Mouse (Mus musculus) thymus, adult 18-20 months (tissue): Measurements from ENCODE around the gene Frmd4a.
"Not testable (repeated sequence)": the region's sequence is repeated elsewhere in the genome, so short reads cannot be mapped to it uniquely, and the experiment has no call there.

Experiments used
- DNase-seq, 2 experiments: peaks; one replicate each; pipeline ENCODE4 v3.0.0; 2022; ENCODE audit warnings: mixed read lengths in 2 of 2

Frmd4a gene

DNA sequence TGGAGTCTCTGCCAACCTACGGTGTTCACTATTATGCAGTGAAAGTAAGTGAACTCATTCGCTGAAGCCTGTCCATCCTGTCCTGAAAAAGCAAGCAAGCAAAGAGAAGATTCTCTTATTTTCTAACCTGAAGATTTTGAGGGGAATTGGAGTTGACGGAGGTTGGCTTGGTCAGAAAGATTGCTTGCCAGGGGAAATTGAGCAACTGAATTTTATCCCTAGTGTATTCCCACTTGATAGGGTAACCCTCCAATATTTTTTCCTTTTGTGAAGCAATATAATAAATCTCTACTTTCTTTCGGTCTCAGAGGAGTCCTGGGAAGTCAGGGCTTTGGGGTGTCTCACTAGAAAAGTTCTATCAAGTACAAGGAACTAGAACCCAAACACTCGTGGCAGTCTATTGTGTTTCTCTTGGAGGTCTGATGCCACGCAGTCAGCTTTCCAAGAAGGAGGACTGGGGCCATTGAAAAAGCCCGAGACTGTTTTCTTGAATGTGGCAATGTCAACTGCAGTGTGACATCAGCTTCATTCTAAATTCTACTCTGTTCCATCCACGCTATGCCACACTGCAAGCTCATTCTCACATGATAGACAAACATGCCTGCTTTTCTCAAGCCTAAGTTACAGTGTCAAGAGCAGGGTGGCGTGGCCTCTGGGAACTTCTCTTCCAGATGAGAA is 517.8 kb downstream of the Frmd4a start:
- DNase-seq = no peak

DNA sequence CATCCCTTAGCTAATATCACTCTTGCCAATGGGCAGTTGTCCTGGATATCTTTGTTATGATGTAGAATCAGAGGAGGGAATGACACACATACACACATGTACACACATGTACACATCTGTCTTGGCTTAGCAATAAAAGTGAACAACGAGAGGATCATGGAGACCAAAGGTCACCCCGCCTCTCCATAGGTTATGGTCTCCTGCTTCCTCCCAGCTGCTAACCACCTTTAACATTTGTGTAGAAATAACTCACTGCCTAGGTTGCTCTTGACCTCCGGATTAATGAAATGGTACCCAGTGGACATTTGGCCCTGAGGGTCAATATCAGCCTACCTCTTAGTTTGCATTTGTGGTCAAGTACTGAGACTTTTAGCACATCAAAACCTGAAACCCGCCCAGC is 523.8 kb downstream of the Frmd4a start:
- DNase-seq = no peak

DNA sequence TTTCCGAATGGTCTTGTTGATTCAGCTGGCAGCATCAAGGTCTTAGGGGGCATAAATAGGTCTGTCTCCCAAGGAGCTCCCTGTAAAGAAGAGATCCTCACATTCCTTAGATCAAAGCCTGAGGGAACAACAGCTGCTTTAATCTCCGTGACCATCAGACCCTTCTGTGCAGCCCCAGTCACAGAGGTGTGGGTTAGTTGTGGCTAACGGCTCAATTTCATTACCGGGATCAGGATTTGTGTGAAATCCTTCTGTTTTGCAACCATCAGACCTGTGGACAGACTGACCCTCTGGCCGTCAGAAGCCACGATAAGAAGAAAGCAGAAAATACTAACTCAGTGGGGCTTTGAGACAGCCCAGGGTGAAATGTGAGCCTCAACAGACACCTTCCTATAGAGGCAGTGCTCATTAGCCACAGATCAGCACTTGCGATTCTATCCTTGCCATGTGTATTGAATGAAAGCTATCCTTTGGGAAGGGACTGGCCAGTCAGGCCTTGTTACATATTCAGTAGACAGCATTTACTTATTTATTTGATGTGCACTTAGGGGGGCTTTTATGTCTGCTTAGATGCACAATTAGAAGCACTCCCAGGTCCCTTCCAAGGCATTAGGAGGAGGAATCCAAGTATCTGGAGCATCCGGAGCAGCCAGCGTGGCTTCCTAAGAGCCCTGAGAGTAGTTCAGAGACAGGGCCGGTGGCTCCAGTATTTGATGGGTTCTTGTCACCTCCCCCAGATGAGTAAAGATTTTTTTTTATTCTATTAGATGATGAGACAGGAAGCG is 524.5 kb downstream of the Frmd4a start:
- DNase-seq = no peak

DNA sequence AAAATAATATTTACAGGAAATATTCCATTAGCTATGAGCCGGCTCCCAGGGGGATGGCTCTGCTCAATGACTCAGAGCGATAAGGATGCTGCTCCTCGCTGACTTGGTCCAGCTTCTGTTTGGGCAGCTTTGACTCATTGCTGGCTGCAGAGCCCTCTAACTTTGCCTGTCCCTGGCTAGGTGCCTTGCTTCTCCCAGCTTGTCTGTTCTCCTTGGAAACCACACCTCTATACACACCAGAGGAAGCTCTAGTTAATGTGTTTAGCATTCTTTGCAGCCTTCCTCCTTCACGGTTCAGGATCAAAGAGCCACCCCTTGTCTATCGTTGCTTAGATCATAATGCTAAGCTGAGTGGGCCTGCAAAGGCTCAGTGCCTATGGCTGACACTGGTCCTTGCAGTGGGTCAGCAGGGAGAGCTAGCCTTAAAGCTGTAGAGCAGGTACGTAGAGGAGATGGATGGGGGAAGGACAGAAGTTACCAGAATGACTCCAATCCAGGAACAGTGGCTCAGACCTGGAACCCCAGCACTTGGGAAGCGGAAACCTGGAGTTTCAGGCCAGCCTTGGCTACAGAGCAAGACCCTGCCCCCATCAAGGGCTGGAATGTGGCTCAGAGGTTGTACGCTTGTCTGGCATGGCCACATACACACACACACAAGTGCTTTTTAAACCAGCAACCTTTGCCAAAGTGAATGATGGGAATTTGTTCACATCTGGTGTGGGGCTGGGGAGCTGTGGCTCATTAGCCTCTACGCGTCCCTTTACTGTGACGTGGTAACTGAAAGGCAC is 525.3 kb downstream of the Frmd4a start:
- DNase-seq = no peak

DNA sequence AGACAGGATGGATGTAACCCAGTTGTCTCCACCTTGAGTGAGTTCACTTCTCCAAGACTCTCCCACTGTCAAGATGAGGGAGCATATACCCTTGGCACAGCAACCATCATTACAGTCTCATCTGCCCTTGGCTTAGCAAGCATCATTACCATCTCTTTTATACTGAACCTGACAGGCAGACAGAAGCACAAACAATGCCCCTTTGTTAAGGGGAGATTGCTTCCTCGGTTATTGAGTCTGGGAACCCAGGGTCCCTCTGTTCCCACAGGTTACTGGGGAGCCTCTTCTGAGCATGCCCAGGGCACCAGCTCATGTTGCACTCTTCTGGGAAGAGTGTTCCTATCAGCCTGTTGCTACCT is 525.9 kb downstream of the Frmd4a start:
- DNase-seq = no peak

DNA sequence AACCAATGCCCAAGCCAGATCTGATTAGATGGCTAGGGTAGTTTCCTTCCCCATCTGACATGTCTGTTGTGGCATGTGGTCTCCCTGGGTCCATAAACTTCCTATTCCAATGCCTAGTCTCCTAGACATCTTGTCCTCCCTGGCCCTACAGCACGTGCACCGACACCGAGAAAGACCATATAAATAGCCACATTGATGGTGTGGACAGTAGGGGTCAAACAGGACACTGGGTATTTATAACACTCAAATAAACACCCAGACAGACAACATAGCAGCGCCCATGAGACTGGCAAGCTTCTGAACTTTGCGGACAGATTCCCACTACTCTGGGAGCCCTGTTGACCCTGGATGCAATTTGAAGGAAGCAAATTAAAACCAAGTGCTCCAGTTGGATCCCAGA is 526.8 kb downstream of the Frmd4a start:
- no peak for DNase-seq

DNA sequence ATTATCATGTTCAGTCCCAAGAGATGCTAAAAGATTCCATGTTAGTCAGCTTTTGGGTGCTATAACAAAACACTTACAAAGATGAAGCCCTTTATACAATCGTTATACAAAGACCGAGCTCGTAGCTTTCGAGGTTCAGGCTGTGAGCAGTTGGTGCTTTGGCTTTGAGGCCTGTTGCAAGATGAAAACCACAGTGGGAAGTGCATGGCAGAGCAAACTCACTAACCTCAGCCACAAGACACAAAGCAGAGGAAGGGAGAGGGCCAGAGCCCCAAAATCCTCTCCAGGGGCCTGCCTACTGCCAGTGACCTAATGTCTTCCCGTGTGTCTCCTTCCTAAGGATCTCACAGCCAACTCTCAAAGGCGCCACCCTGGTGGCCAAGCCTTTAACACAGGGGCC is 527.7 kb downstream of the Frmd4a start:
- DNase-seq = no peak

DNA sequence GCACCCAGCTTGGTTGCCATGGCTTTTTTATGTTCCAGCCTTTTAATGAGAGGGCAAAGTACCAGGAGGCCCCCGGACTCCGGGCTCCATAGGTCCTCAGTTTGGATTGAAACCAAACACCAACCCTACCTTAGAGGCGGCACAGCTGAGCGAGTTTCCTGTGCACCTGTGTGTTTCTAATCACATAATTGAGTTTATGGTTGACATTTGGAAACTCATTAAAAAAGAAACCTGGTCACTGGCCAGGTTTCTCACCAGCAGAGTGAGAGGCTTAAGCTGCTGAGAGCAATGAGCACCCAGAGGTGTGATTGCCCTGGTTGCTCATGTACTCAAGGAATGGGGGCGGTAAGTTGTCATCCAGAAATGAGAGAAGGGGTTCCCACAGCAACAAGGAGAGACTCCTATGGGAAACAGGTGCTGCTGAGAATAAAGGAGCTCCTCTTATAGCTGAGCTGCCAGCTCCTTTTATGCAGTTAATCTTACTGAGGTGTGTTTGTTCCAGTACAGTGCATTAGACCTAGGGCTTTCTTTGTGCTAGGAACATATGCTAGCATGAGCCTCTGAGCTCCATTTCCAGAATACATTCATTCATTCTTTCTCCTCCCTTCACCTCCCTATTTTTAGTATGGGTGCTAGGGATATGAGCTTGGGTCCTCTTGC is 529.6 kb downstream of the Frmd4a start:
- no peak for DNase-seq

DNA sequence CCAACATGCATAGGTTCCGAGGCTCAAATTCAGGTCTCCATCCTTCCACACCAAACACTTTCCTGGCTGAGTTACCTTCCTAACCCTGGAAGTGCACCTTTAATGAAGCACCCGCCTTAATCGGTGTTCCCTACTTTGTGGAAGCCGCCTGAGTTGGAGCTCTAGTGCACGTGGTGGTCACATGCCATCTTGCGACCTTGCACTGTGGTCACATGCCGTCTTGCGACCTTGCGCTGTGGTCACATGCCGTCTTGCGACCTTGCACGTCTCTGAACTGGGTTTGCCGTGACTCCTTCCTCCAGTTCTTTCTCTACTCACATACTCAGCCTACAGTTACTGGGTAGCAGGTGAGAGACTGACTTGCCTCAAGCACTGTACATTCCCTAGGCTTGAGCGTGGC is 531.8 kb downstream of the Frmd4a start:
- no peak for DNase-seq

DNA sequence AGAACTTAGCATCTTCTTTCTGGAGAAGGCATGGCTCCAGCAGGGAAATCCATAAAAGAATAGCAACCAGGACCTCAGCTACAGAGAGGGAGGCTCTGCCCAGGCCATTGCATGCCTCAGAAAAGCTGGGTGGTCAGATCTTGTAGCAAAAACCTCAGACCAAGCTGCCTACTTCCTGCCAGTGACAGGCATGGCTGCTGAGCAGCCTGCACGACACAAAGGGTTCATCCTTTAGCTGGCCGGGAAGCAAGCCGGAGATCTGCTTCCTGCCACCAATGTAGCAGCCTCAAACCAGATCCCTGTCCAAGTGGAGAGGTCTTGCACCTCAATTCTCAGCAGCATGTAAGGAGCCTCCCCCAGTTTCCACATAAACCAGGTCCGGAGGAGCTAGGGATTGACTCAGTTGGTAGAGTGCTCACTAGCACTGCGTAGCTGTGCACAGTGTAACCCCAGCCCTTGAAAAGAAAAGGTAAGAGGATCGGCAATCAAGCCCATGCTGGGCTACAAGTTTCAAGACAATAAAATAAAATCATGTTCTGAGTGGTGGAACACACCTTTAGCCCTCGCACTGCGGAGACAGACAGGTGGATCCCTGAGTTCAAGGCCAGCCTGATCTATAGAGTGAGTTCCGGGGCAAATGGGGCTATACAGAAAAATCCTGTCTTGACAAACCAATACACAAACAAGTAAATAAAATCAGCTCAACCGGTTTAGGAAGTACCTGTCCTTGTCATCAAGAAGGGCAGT is 532.7 kb downstream of the Frmd4a start:
- no peak for DNase-seq

DNA sequence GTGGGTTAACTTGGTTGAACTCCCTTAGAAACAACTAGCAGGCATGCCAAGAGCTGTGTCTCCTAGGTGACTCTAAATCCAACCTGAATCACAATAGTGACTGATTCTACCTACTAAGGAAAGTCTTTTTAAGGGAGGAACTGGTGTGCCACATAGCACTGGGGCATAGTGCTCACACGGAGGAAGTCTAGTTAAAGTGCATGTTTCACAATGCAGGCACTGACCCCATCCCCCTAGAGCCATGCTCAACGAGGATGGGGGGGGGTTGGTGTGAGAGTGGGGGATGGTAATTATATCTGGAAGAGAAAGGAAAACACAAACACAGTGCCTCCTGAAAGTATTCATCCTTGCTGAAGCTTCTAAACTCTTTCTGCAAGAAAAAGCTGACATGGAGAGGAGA is 533.9 kb downstream of the Frmd4a start:
- no peak for DNase-seq

DNA sequence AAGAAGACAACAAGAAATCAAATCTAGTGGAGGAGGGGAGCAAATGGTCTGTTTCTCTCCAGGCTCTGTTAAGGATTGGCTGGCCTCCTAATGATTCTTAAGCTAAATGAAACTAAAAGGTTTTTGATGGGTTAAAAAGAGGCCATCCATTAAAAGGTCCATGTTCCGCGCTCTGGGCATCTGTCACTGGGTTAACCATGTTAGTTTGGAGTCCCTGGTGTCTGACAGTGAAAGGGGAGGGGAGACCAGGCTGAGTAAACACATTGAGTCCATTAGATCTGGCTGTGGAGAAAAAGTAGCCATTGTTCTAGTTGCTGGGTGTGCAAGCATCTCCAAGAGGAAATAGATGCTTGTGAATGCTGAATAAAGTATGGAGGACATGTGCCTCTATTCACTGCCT is 534.3 kb downstream of the Frmd4a start:
- DNase-seq = no peak

DNA sequence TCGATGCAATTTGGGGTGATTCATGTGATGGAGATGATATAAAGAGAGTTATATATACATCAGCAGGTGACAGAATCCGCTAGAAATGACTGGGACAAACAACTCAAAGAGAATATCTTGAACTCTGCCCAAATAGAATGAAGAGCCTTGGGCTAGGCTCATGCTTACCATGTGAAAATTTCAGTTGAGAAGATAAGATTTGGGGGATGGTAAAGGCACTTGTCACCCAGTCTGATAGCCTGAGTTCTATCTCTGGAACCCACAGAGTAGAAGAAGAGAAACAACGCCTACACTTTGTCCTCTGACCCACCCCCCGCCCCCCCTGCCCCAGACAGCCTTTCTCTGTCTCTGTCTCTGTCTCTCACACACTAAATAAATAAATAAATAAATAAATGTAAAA is 535.0 kb downstream of the Frmd4a start:
- DNase-seq = no peak

DNA sequence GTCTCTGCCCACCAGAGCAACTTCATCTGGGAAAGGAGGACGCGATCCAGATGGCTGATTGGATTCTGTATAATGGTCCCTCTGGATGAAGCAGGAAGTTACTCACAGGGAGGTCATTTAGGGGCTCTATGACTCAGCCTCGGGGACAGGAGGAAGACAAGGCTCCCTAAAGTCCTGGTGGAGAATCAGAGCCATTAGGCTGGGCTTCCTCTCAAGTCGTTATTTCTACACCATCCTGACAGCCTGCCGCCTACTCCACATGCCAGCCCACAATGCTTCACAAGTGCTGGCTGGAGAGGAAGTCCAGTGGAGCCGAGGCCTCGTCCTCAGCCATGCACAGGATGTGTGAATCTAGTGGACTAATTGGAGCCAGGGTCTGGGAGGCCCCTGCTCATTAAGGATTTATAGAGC is 537.7 kb downstream of the Frmd4a start:
- DNase-seq = no peak

DNA sequence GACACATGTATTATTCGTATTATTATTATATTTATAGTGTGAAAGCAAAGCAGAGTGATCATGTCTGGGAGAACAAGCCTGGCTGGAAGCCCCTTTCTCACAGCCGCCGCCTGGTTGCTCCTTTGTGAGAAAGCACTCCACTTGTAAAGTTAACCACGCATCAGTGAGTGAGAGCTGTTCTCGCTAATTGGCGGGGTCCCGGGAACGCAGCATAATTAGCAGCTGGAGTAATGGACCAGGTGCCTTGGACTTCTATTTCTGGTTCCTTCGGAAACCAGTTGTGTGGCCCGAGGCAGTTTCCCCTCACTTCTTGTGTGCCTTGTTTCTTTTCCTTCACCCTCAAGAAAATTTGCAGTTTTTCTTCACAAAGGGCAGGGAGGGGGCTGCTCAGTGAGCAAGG is 538.7 kb downstream of the Frmd4a start:
- no peak for DNase-seq

DNA sequence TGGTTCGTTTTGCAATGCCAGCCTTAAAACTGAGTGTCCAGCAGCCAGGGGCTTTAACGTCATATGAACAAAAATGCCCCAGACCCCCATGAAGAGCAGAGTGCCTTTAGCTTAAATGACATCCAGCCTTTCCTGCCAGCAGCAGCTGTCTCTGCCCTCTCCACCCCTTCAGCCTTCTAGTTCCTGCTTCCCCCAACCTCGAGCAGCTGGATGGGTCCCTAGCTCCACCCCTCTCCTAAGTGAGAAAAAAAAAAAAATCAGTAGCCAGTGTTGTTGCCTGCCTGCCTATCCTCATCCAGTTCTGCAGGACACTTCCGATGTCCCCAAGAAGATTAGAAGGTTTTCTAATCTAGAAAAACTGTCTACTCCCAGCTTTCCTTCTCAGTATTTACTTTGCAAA is 539.5 kb downstream of the Frmd4a start:
- no peak for DNase-seq

DNA sequence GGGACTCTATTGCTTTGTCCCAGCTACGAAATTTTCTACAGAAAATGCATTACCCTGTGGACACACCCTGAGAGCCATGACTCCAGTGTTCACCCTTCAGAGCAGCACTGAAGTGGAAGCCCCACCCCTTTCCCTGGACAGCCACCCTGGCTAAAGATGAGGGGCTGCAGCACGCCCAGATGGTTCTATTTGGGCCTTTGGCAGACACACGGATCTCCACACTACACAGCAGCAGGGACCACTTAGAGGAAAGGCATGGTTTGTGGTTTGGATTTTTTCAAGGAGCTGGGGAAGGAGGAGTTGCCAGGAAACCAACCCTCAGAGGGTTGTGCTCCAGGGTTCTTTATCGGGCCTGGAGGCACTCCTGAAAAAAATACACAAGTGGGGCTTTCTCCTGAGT is 539.9 kb downstream of the Frmd4a start:
- DNase-seq = no peak

DNA sequence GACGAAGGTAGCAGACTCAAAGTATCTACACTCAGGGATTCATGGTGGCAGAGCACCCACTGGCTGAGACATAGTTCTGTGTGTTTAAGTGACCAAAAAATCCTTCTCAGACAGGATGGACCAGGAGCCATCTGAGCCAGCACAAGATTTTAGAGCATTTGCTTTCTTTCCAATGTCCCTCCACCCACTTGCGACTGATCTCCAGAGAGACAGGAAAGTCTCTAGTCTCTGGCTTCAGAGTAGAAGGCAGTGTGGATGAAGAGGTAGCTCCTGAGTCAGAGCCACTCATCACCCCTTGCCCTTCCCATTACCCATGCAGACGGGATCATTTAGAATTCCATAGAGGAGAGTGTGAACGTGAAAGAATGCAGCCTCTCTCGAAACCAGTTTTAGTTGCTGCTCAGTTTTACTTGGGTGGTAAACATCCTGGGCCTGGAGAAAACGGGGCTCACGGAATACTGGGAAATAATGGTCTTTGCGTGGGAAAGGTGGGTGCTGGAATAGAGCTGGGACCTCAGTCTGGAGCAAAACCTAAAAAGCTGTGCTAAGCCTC is 541.2 kb downstream of the Frmd4a start:
- no peak for DNase-seq

DNA sequence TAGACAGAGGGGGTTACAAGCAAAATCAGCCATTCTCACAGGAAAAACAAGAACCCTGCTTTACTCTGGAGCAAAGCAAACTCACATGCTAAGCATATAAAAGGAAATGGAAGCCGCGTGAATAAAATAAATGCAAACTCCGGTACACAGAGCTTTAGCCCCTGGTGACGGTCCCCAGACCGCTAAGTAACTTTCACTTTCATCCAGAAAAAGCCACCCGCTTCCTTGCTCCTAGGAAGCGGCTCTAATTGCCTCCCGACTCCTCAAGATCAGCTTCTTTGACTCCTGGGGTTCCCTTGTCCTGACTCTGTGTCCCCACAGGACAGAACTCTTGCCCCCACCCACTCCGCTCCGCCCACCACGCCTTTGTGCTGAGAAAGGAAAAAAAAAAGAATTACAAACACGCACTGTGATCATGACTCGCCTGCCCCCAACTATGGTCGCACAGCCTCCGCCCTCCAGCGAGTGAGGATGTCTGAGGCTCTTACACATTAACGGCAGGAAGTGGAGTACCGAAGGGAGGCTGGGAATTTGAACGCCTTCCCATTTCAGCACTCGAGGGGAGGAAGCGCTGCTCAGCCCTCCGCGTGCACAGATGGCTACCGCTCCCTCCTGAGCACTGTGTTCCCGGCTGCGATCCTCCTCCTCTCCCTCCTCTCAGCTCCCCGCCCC is 541.8 kb downstream of the Frmd4a start:
- DNase-seq = peak; percentile 52 to 57

DNA sequence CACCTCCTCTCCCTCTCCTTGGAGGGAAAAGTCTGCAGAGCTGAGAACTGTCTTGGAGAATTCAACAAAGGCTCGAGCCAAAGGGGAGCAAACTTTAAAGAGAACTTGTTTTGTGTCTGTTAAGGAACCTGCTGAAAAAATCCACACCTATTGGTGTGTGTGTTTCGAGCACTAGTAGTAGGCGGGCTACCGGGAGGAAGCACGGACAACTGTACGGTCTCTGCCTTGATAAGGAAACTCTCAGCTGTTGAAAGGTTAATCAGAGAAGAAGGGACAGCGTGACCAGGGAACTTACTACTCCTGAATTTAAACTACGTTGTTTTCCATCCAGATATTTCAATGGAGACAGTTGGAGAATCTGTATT is 542.3 kb downstream of the Frmd4a start:
- no peak for DNase-seq

DNA sequence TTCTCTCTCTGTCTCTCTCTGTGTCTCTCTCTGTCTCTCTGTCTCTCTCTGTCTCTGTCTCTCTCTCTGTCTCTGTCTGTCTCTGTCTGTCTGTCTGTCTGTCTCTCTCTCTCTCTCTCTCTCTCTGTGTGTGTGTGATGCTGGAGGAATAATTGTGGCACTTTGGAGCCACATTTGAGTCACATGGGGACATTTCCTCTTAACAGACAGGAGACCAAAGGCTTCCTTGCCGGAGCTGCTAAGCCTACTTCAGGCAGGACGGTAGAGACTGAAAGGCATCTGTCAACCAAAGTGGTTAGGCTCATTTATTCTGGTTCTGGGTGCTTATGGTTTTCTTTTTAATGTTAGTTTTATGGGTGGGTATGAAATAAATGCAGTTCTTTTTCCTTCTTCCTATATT is 543.0 kb downstream of the Frmd4a start:
- DNase-seq = not testable (repeated sequence)

DNA sequence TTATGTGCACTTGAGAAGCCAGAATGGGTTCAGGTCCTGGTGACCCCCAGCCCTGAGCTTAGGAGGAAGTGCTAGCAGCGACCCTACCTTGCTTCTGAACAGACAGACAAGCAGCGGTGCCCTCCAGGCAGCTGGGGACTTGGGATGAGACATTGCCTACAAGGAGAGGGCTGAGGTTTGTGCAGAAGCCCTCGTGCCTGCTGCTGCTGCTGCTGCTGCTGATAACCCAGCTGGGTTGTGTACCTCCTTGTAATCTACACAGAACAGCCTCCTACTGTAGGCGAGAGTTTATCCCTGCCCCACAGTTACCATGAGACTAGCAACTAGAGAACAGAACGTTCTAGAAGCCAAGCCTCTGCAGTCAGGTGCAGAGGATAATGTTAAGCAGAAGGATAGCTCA is 543.7 kb downstream of the Frmd4a start:
- DNase-seq = no peak
